Mouse (Mus musculus) thymus, adult 18-20 months (tissue): ENCODE results near the gene Mnat1.
"Not testable (repeated sequence)": the region's sequence is repeated elsewhere in the genome, so short reads cannot be mapped to it uniquely, and the experiment has no call there.

Experiments used
- DNase-seq, 2 experiments: peaks; one replicate each; pipeline ENCODE4 v3.0.0; 2022; ENCODE audit warnings: mixed read lengths in 2 of 2

Mnat1 gene

DNA sequence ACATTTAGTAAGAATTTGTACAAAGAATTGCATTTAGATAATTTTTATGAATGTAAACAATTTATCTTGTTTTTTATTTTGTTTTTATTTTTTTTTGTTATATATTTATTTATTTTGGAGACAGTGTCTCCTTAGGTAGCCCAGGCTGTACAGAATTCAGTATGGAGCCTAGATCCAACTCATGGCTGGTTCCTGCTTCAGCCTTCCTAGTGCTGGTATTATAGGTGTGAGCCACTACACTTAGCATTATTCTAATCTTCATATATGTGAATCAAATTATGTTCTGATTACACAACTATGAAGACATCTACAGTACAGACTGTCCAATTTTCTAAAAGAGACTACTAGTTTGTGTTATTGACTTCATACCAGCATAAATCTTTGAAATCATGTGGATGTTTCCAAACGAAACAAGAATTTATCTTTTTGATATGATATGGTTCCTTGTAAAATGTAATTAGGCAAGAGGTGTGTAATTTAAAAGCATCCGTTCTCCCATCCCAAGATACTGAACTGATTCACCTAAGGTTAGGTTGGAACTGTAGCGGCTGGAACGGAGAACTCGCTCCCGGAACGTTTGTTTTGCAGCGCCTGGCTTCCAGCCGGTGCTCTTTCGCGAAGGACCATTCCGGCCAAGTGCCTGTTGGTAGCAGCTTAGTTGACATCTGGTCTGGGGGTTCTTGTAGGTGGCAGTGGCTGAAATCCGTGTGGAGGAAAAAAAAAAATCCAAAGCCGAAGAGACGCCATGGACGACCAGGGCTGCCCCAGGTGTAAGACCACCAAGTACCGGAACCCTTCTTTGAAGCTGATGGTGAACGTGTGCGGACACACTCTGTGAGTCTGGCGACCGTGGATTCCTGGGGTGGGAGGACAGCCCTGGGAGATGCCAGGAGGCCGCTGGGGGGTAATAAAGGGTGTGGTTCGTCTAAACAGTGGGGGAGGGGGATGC lies at the start of gene Mnat1:
TSS of gene Mnat1 (plus strand) at position 625 of the 949 bp plus-strand sequence.
- peak; percentile 36 to 46 for DNase-seq

GRCm38 (mm10) chr12:73081828-73082227 lies 41.7 kb upstream of the Mnat1 start:
- DNase-seq: not testable (repeated sequence)

GRCm38 (mm10) chr12:73083773-73084172 lies 39.7 kb upstream of the Mnat1 start:
- no peak for DNase-seq

DNA sequence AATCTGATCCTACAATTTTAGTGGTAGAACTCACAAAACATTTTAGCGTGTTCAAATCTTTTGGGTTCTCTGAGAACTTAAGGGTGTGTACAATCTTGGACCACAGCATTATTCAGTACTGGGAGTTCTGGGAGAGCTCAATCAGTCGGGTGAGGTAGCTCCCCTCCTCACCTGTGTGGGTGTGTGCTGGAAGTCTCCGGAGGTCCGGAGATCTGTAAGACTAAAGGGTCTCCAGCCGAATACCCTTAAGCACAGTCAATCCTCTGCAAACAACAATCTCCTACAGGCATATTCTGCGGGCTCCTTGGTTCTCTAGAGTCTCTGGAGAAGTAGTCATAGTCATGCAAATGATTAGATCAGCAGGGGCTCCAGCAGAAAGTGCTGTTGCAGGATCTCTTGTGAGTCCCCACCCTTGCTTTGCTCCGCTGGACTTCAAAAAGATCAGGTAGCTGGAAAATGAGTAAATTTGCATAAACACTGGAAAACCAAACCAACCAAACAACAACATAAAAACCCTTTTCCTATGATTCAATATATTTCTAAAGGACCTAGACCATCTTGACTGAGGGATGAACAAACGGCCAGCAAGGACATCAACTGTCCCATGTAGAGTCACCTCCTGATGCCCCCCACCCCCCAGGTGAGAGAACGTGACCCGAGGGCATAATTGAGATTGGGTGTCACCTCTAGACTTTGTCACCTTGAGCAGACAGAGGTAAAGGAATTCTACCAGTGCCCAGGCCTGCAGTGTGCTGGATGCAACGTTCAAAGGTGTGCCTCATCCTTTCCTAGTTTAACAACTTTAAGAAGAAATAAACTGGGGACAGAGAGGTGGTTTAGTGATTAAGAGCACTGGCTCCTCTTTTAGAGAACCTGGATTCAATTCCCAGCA lies 37.5 kb upstream of the Mnat1 start:
- DNase-seq: no peak

GRCm38 (mm10) chr12:73087086-73087485 lies 36.4 kb upstream of the Mnat1 start:
- no peak for DNase-seq

- no peak for DNase-seq
These were observed 35.0 kb upstream of the Mnat1 start for GRCm38 (mm10) chr12:73088500-73088899.

DNA sequence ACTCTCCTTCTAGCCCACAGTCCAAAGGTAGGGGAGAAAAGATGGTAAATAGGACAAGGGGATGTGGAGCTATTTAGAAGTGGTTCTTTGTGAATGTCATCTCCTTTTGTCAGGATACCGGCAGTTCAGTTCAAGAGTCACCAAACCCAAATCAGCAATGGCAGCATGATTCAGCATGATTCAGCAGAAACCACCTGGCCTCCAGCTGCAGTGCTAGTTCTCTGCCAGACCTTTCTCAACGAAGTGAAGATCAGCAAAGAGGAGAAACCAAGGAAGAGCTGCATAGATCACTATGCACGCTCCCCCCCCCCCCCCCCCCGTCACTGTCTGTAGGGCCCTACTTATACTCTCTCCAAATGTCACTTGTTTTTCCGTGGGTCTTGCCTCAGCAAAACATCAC lies 34.6 kb upstream of the Mnat1 start:
- no peak for DNase-seq

GRCm38 (mm10) chr12:73090672-73091335 lies 32.7 kb upstream of the Mnat1 start:
- DNase-seq: no peak

DNA sequence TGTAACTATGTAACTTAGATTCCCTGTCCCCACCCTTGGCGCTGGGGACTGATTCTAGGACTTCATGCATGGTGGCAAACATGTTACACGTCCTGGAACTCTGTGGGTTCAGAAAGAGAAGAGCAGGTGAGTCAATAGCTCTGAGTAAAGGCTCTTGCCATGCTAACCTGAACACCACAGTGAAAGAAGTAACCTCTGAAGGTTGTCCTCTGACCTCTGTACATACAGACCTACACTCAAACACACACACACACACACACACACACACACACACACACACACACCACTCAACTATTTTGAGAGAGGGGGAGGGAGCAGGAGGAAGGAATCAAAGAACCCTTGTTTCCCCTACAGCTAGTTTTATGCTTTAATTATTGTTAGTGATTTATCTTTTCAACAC lies 29.3 kb upstream of the Mnat1 start:
- DNase-seq: no peak

DNA sequence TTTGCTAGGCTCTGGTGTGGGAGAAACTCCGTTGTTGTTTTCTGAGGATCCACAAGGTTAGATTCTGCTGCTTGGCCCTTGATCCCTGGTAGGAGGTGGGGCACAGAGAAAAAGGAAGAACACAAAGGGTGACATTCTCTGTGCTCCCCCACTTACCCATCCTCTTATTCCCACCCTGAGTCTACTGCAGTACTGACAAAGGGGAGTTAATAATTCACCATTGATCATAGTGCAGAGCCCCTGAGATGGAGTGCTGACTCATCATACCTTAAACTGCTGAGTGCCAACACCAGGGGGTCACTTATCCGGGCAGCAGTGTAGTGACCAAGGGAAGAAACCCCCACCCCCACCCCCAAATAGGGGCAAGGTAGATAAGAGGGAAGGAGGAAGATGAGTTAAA lies 28.9 kb upstream of the Mnat1 start:
- DNase-seq: no peak

DNA sequence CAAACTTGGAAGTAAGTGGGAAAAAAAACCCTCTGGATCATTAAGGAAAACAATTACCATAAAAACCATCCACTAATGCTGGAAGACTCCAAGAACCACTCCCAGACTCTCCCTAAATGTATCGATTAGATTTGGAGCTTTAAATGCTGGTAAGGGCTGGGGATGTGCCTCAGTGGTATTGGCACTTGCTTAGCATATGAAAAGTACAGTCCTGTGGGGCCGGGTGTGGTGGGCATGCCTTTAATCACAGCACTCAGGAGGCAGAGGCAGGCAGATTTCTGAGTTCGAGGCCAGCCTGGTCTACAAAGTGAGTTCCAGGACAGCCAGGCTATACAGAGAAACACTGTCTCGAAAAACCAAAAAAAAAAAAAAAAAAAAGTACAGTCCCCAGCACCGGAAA lies 27.3 kb upstream of the Mnat1 start:
- DNase-seq: not testable (repeated sequence)

DNA sequence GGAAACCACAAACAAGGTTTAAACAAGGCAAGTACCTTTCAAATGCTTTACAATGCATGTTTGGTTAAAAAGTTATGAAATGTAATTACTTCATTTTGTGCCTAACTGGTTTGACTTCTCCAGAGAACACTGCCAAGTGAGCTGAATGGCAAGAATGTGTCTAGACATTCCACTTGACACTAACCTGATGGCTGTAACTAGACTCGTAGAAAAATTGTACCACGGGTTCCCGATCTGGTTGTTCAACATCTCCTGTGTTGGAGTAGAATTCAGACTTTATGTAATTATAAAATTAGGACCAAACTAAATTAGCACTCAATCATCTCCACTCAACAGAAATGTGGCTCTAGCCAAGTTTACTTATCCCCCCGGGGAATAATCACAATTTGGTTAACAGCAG lies 24.9 kb upstream of the Mnat1 start:
- no peak for DNase-seq

DNA sequence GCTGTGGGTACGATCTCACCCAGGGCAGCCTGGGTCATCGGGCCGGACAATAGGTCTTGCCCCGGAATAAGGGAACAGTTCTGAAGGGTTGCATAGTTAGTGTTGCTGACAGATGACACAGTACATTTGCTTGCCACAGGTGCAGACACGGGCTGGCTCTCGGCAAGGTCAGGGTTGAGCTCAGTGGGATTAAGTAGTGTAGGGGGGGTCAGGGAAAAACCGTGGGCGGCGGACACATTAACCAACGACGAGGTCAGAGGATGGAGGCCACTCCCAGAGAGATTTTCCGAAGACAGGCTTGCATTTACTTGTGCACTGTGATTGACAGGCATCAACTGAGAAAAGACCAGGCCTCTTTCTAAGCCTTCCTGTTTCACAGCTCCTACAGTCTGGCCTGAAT lies 19.8 kb upstream of the Mnat1 start:
- no peak for DNase-seq

DNA sequence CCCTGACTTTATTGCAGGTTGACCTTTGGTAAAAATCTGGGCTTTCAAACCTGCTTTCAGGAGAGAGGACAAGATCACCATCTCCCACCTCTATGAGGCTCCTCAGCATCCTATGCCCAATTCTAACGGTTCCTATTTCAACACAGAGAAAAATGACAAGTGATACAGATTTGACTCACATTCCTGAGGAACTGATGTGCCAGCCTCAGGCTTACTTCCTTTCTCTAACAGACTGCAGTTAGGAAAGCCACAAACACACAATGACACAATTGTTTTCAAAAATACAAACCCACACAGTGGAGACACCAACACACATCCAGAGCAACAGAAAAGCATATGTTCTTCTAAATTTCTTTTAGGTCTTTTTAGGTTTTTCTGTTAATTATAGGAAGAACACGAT lies 15.7 kb upstream of the Mnat1 start:
- no peak for DNase-seq

DNA sequence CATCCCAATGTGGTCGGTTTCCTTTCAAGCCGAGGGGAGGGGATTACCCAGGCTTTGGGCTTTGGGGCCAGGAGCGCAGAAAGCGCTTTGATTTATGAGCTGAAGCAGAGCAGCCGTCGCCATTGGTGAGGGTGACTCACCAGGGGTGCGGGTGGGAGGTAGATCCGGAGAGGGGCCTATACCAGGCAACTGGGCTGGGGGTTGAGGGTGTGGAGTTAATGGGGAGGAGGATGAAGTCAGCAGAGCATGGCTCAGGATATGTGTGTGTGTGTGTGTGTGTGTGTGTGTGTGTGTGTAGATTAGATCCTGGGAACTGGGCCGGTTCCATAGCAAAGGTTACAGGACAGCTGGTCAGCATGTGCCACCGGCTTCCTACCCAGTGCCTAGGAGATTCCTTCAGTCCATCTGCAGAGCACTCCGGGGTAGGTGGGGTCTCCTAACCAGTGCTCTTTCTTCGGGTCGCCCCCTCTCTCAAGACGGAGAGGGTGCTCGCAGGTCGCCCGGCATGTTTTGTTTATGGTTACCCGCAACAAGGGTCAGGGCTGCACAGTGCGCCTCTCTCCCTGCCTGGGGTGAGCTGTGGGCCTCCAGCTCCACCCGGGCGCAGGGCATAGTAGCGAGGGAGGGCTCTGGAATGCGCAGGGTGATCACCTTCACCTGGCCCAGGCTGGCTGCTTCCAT lies 12.9 kb upstream of the Mnat1 start:
- no peak for DNase-seq

DNA sequence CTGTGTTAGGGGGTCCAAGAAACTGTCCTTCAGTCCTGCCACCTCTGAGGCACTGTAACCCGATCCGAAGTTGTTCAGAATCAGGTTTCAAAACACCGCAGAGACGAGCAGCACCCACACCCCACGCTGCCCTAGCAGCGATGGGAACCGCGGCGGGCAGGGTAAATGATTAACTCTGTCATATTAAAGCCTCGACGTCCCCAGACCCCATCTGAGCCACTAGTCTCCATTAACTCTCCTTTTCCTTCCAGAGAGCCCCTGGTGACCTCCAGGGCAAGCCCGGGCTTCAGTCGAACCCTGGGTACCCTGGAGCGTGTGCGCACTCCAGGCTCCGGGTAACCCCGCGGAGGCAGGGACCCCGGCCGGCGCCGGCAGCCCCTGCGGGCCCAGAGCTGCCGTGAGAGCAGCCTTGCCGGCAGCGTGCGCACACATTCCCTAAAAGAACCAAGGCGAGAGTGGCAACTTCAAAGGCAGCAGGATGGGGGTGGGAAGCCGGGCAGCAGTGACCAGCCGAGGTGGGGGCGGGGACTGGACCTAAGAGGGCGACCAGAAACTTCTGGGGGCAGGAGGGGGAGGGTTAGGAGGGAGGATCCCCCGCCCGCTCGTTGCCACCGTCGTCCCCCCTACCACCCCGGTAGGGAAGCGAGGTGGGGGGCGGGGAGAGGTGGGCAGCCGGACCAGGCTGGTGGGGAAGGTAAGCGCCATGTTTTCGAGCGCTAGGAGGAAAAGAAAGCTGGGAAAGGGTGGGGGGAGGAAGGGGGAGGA lies 11.8 kb upstream of the Mnat1 start:
- no peak for DNase-seq

DNA sequence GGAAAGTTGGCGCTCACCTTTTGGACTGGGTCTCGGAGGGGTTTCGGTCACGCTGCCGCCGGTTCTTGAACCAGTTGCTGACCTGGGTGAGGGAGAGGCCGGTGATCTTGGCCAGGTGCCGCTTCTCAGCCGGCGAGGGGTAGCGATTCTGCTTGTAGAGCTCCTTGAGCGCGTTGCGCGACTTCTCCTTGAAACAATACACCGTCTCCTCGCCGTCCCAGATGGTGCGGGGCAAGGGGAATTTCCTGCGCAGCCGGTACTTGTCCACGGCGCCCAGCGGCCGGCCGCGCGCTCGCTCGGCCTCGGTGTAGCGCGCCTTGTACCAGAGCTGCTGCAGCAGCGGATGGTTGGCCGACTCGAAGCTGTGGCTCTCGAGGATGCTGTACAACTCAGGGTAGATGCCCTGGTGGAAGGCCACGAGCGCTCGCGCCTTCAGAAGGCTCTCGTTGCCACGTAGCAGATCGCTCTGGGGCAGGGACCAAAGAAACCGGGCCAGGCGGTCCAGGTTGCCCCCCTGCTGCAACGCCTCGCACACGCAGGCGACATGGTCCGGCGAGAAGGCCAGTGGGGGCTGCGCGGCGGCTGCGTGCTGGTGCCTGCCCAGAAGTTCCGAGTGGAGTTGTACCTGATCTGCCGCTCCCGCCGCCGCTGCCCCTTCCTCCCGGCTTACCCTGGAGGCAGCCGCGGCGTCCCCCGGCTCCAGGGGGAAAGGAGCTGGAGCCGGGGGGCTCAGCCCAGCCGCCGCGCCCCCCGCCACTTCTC lies 11.0 kb upstream of the Mnat1 start:
- no peak for DNase-seq

DNA sequence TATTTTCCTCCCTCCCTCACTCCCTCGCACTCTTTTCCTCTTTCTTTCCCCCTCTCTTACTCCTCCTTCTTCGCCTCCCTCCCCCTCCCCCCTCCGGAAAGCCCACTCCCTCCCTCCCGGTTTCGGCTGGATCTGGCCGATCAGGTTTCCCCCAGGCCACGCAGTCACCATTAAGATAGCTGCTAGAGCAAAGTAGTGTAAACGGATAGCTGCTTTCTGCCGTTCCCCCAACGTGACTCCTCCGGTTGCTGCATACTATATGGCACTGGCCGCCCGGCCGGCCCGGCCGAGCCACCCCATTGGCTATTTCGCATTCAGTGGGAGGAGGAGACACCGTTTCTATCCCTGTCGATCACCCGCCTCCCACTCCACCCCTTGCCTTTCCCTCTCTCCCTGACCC lies 10.3 kb upstream of the Mnat1 start, which contains the start of gene Six4:
TSS of gene Six4 (minus strand) at position 261 of the 400 bp plus-strand sequence.
- peak in 1 of 2 experiments; percentile 5 for DNase-seq

- no peak for DNase-seq
These were observed 1.7 kb downstream of the Mnat1 start for GRCm38 (mm10) chr12:73125250-73125649.

DNA sequence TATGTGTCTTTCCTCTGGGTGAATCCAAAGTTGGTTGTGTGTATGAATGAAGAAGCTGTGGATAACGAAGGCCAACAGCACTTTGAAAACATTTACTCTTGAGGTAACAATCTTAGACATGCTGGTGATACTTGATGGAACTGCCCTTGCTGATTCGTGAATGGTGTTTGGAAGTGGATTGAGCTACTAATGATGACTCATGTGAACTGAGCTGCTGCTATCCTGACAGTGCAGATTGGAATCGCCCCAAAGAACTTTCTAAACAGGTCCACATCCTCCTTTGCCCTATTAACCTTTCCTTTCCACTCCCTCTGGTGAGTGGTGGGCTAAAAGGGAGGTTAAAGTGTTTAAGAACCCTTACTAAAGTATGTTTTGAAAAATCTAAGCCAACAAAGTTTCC lies 17.2 kb downstream of the Mnat1 start:
- no peak for DNase-seq

DNA sequence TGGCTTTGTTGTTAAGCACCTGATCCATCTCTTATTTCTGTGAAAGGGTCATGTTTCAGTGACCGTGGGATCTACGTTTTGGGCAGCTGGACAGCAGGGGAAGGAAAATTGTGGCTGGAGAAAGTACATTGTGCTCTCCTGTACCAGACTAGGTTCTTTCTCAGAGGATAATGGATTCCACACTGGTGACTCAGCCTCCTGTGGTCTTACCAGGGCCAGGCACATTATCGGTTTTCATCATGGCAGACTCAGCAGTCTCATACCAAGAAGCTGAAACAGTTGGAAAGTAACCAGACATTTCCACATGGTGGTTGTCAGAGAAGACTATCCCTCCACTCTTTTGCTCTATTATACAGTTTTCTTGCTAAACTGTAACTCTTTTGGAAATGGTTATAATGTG lies 23.7 kb downstream of the Mnat1 start:
- DNase-seq: no peak
